Mouse (Mus musculus) liver, postnatal 0 days (tissue): ENCODE measurements at regions not wholly inside any gene's neighbourhood (a gene's known extent, or its start where the extent isn't known, plus 50 kb on each side); places are given as distances from the start of the nearest gene placed in this dataset.

Source experiments
- CTCF ChIP-seq: sonication (generic); IDR thresholded peaks from 2 replicates; pipeline ENCODE4 v1.5.1; 2016; ENCODE audit warnings: antibody characterized with exemption, low read depth
- EP300 ChIP-seq: IDR thresholded peaks from 2 replicates; pipeline ENCODE4 v1.6.1; 2016; ENCODE audit warnings: antibody characterized with exemption, low read depth, mild to moderate bottlenecking

DNA sequence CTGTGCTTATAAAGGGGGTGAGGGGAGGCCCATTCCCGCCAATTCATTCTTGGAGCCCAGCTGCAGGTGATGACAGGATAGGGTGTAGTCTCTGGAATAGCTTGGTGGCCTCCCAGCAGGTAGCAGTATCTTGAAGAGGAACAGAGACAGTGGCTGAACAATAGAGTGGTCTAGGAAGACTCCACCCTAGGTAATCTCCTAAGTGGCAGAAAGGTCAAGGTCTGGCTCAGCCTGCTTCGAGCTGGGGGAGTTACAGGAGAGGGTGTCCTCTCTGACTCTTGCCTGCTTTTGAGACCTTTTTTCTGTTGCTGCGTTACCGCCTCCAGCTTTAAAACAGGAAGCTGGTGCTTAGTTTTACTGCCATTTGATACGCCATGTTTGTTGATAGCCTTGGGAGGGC lies 143.7 kb downstream of the Otol1 start:
- no peak for TF ChIP-seq EP300
- TF ChIP-seq CTCF: no peak
